Mouse (Mus musculus) heart, postnatal 25 days (tissue): ENCODE results near the gene Csad. TPM values are rescaled to one million over a fixed set of nuclear protein-coding genes. Genes with fewer than 3 reads are reported as not detected.

Experiments
- DNase-seq: peaks from one replicate; pipeline ENCODE4 v3.0.0; 2022; ENCODE audit warnings: low spot score
- intact Hi-C: fragments of 180-260 bp; cut with DNase I; formaldehyde crosslinking; loops from one replicate; pipeline ENCODE4 v1.15.1; 2025
- total RNA-seq, 2 experiments: library from RNA; stranded (reverse); gene quantifications; 2 replicates each; pipeline ENCODE4 v1.2.3; 2021

Gene Csad
- total RNA-seq: 10 to 100 TPM; 15.7 to 16.3 TPM

- intact Hi-C loops: loop anchor here (1.0 kb wide), 1 partner anchor 27 kb away; no protein-coding TSS in a partner anchor
- DNase-seq: no peak
These were observed at the start of gene Csad for GRCm38 (mm10) chr15:102204674-102205505. Gene Csad, minus strand, starts transcription at chr15:102204724.

- intact Hi-C loops: no loop called here
- DNase-seq: no peak
These were observed 46.0 kb upstream of the Csad start for GRCm38 (mm10) chr15:102250521-102250920.

GRCm38 (mm10) chr15:102249967-102250366, 45.4 kb upstream of the Csad start:
- DNase-seq: no peak
- intact Hi-C loops: no loop called here

- intact Hi-C loops: no loop called here
- no peak for DNase-seq
These were observed 44.7 kb upstream of the Csad start for GRCm38 (mm10) chr15:102249251-102249691.

- intact Hi-C loops: no loop called here
- DNase-seq: no peak
These were observed 44.3 kb upstream of the Csad start for GRCm38 (mm10) chr15:102248812-102249191.

GRCm38 (mm10) chr15:102248131-102248811, 43.7 kb upstream of the Csad start:
- DNase-seq: no peak
- intact Hi-C loops: no loop called here

- peak; percentile 79 for DNase-seq
- intact Hi-C loops: loop anchor here (1.0 kb wide), 1 partner anchor 32 kb away; the partner anchor contains the start of gene Mfsd5
These were observed 43.0 kb upstream of the Csad start for GRCm38 (mm10) chr15:102247252-102248130.

GRCm38 (mm10) chr15:102246866-102247251, 42.3 kb upstream of the Csad start:
- intact Hi-C loops: loop anchor here (1.0 kb wide), 1 partner anchor 32 kb away; the partner anchor contains the start of gene Mfsd5
- DNase-seq: peak; percentile 97

- DNase-seq: peak; percentile 69
- intact Hi-C loops: no loop called here
These were observed 41.6 kb upstream of the Csad start for GRCm38 (mm10) chr15:102245891-102246741.

- intact Hi-C loops: no loop called here
- DNase-seq: no peak
These were observed 40.9 kb upstream of the Csad start for GRCm38 (mm10) chr15:102245461-102245881.

GRCm38 (mm10) chr15:102244306-102245191, 40.0 kb upstream of the Csad start:
- DNase-seq: no peak
- intact Hi-C loops: no loop called here

GRCm38 (mm10) chr15:102243229-102244190, 39.0 kb upstream of the Csad start:
- DNase-seq: no peak
- intact Hi-C loops: no loop called here

- no peak for DNase-seq
- intact Hi-C loops: no loop called here
These were observed 38.1 kb upstream of the Csad start for GRCm38 (mm10) chr15:102242404-102243228.

GRCm38 (mm10) chr15:102240607-102241006, 36.1 kb upstream of the Csad start:
- intact Hi-C loops: no loop called here
- no peak for DNase-seq

- DNase-seq: no peak
- intact Hi-C loops: loop anchor here (1.0 to 2.0 kb wide), 2 partner anchors 39 to 76 kb away; partner anchors contain the start of gene Mfsd5
These were observed 35.3 kb upstream of the Csad start for GRCm38 (mm10) chr15:102239851-102240250.

- no peak for DNase-seq
- intact Hi-C loops: loop anchor here (1.0 to 2.0 kb wide), 2 partner anchors 40 to 77 kb away; partner anchors contain the start of gene Mfsd5
These were observed 34.7 kb upstream of the Csad start for GRCm38 (mm10) chr15:102239260-102239590.
